Mouse (Mus musculus): ENCODE results near the gene Tnfrsf26.
"Not testable (repeated sequence)": the region's sequence is repeated elsewhere in the genome, so short reads cannot be mapped to it uniquely, and the experiment has no call there.

The Tnfrsf26 gene

GRCm38 (mm10) chr7:143628540-143628939 lies at the start of gene Tnfrsf26:
Gene Tnfrsf26 (minus strand): TSS chr7:143628722.
- no peak for DNase-seq

GRCm38 (mm10) chr7:143666427-143667311 lies 38.1 kb upstream of the Tnfrsf26 start:
- no peak for DNase-seq

- DNase-seq = no peak
Observed at GRCm38 (mm10) chr7:143663470-143663869, 34.9 kb upstream of the Tnfrsf26 start.

- no peak for DNase-seq
Observed at GRCm38 (mm10) chr7:143660797-143661196, 32.3 kb upstream of the Tnfrsf26 start.

GRCm38 (mm10) chr7:143649769-143650346 lies 21.3 kb upstream of the Tnfrsf26 start:
- DNase-seq = not testable (repeated sequence)

GRCm38 (mm10) chr7:143649034-143649768 lies 20.7 kb upstream of the Tnfrsf26 start, which contains the start of gene Tnfrsf22:
Gene Tnfrsf22 (minus strand): TSS chr7:143649661.
- peak; percentile 19 for DNase-seq

- DNase-seq = not testable (repeated sequence)
Observed at GRCm38 (mm10) chr7:143643949-143644348, 15.4 kb upstream of the Tnfrsf26 start.

GRCm38 (mm10) chr7:143636674-143637073 lies 8.2 kb upstream of the Tnfrsf26 start:
- DNase-seq = no peak

- DNase-seq = no peak
Observed at GRCm38 (mm10) chr7:143631503-143631902, 3.0 kb upstream of the Tnfrsf26 start.

- DNase-seq = no peak
Observed at GRCm38 (mm10) chr7:143629501-143629900, 979 bp upstream of the Tnfrsf26 start.

GRCm38 (mm10) chr7:143627555-143628286 lies 801 bp downstream of the Tnfrsf26 start:
- no peak for DNase-seq

- no peak for DNase-seq
Observed at GRCm38 (mm10) chr7:143626178-143626577, 2.3 kb downstream of the Tnfrsf26 start.

- DNase-seq = no peak
Observed at GRCm38 (mm10) chr7:143625151-143625550, 3.4 kb downstream of the Tnfrsf26 start.

- no peak for DNase-seq
Observed at GRCm38 (mm10) chr7:143624561-143624960, 4.0 kb downstream of the Tnfrsf26 start.

- DNase-seq = no peak
Observed at GRCm38 (mm10) chr7:143620951-143621350, 7.6 kb downstream of the Tnfrsf26 start.

- no peak for DNase-seq
Observed at GRCm38 (mm10) chr7:143614404-143615135, 14.0 kb downstream of the Tnfrsf26 start.

GRCm38 (mm10) chr7:143612215-143612614 lies 16.3 kb downstream of the Tnfrsf26 start:
- no peak for DNase-seq

- DNase-seq = no peak
Observed at GRCm38 (mm10) chr7:143605321-143605720, 23.2 kb downstream of the Tnfrsf26 start.

- DNase-seq = no peak
Observed at GRCm38 (mm10) chr7:143604889-143605288, 23.6 kb downstream of the Tnfrsf26 start.

GRCm38 (mm10) chr7:143601705-143602104 lies 26.8 kb downstream of the Tnfrsf26 start:
- no peak for DNase-seq

GRCm38 (mm10) chr7:143600231-143600740 lies 28.2 kb downstream of the Tnfrsf26 start:
- no peak for DNase-seq

All from cerebellum, adult 11-12 months (tissue).